Mouse (Mus musculus): Measurements from ENCODE around the gene Bloc1s4.

The Bloc1s4 gene

GRCm38 (mm10) chr5:36748536-36749061 lies at the start of gene Bloc1s4:
TSS of gene Bloc1s4 (minus strand) at chr5:36748650.
- DNase-seq (ENCODE audit: low spot score in 2 of 2): peak; percentile 92 to 95

GRCm38 (mm10) chr5:36797291-36797690 lies 48.8 kb upstream of the Bloc1s4 start:
- DNase-seq (ENCODE audit: low spot score in 2 of 2): no peak

- DNase-seq (ENCODE audit: low spot score in 2 of 2): peak; percentile 87 to 92
Observed at GRCm38 (mm10) chr5:36796296-36797014, 48.0 kb upstream of the Bloc1s4 start, which contains the start of gene Mrfap1. TSS of gene Mrfap1 (minus strand) at chr5:36796772.

- peak; percentile 34 to 53 for DNase-seq (ENCODE audit: low spot score in 2 of 2)
Observed at GRCm38 (mm10) chr5:36795647-36796295, 47.3 kb upstream of the Bloc1s4 start.

- DNase-seq (ENCODE audit: low spot score in 2 of 2): no peak
Observed at GRCm38 (mm10) chr5:36791861-36792260, 43.4 kb upstream of the Bloc1s4 start.

- no peak for DNase-seq (ENCODE audit: low spot score in 2 of 2)
Observed at GRCm38 (mm10) chr5:36786052-36786451, 37.6 kb upstream of the Bloc1s4 start.

- DNase-seq (ENCODE audit: low spot score in 2 of 2): no peak
Observed at GRCm38 (mm10) chr5:36779512-36779911, 31.1 kb upstream of the Bloc1s4 start.

GRCm38 (mm10) chr5:36778901-36779300 lies 30.5 kb upstream of the Bloc1s4 start:
- no peak for DNase-seq (ENCODE audit: low spot score in 2 of 2)

GRCm38 (mm10) chr5:36777186-36777585 lies 28.7 kb upstream of the Bloc1s4 start:
- no peak for DNase-seq (ENCODE audit: low spot score in 2 of 2)

- no peak for DNase-seq (ENCODE audit: low spot score in 2 of 2)
Observed at GRCm38 (mm10) chr5:36776021-36776575, 27.6 kb upstream of the Bloc1s4 start.

GRCm38 (mm10) chr5:36775317-36775716 lies 26.9 kb upstream of the Bloc1s4 start:
- no peak for DNase-seq (ENCODE audit: low spot score in 2 of 2)

- DNase-seq (ENCODE audit: low spot score in 2 of 2): no peak
Observed at GRCm38 (mm10) chr5:36772586-36772985, 24.1 kb upstream of the Bloc1s4 start.

GRCm38 (mm10) chr5:36769603-36770002 lies 21.2 kb upstream of the Bloc1s4 start:
- DNase-seq (ENCODE audit: low spot score in 2 of 2): no peak

- DNase-seq (ENCODE audit: low spot score in 2 of 2): no peak
Observed at GRCm38 (mm10) chr5:36766958-36767703, 18.7 kb upstream of the Bloc1s4 start.

GRCm38 (mm10) chr5:36759848-36760247 lies 11.4 kb upstream of the Bloc1s4 start:
- no peak for DNase-seq (ENCODE audit: low spot score in 2 of 2)

GRCm38 (mm10) chr5:36757033-36757432 lies 8.6 kb upstream of the Bloc1s4 start:
- no peak for DNase-seq (ENCODE audit: low spot score in 2 of 2)

- DNase-seq (ENCODE audit: low spot score in 2 of 2): no peak
Observed at GRCm38 (mm10) chr5:36750119-36751078, 1.9 kb upstream of the Bloc1s4 start.

- no peak for DNase-seq (ENCODE audit: low spot score in 2 of 2)
Observed at GRCm38 (mm10) chr5:36747794-36748535, 485 bp downstream of the Bloc1s4 start.

GRCm38 (mm10) chr5:36747071-36747470 lies 1.4 kb downstream of the Bloc1s4 start:
- DNase-seq (ENCODE audit: low spot score in 2 of 2): no peak

Measured in frontal cortex, postnatal 25 days (tissue).